Mouse (Mus musculus) MEL (cell line): ENCODE results near the gene Armc6.

Experiments
- CHD2 ChIP-seq: IDR thresholded peaks from 2 replicates; pipeline ENCODE4 v1.6.1; 2011; ENCODE audit warnings: low read length, improper control_type of control experiment
- CTCF ChIP-seq, 3 experiments: IDR thresholded peaks in 2 of 3; conservative IDR thresholded peaks in 1 of 3; 2 replicates each; pipeline ENCODE4 v1.5.1; 2011 to 2012; ENCODE audit warnings: low read length in 3 of 3, low read depth in 2 of 3, mild to moderate bottlenecking in 2 of 3, improper control_type of control experiment in 1 of 3, inconsistent platforms in 1 of 3, mixed read lengths in 1 of 3, moderate library complexity in 1 of 3; ENCODE audit not compliant: control insufficient read depth in 1 of 3, insufficient read depth in 1 of 3, poor library complexity in 1 of 3, severe bottlenecking in 1 of 3
- MXI1 ChIP-seq: IDR thresholded peaks from 2 replicates; pipeline ENCODE4 v1.6.1; 2011; ENCODE audit warnings: mild to moderate bottlenecking, low read depth, low read length, improper control_type of control experiment
- RCOR1 ChIP-seq: IDR thresholded peaks from 2 replicates; pipeline ENCODE4 v1.6.1; 2012; ENCODE audit warnings: low read depth, mild to moderate bottlenecking, inconsistent platforms, low read length, improper control_type of control experiment
- ZMIZ1 ChIP-seq: IDR thresholded peaks from 2 replicates; pipeline ENCODE4 v1.6.1; 2012; ENCODE audit warnings: low read depth, mild to moderate bottlenecking, inconsistent platforms, low read length, improper control_type of control experiment, moderate library complexity

- no peak for TF ChIP-seq CTCF (IDR thresholded peaks at IDR 0.05 in 2 of 3, conservative IDR thresholded peaks at IDR 0.05 in 1 of 3; ENCODE audit: control insufficient read depth in 1 of 3, insufficient read depth in 1 of 3, low read depth in 2 of 3, low read length in 3 of 3, poor library complexity in 1 of 3, severe bottlenecking in 1 of 3)
- no peak for TF ChIP-seq MXI1
- no peak for TF ChIP-seq CHD2
- TF ChIP-seq ZMIZ1, result no peak
- TF ChIP-seq RCOR1, result no peak
These were observed 34.0 kb upstream of the Armc6 start for GRCm38 (mm10) chr8:70268311-70268710.
